8 mouse cellular contexts compared by ENCODE assay signal in the genomic region with DNA sequence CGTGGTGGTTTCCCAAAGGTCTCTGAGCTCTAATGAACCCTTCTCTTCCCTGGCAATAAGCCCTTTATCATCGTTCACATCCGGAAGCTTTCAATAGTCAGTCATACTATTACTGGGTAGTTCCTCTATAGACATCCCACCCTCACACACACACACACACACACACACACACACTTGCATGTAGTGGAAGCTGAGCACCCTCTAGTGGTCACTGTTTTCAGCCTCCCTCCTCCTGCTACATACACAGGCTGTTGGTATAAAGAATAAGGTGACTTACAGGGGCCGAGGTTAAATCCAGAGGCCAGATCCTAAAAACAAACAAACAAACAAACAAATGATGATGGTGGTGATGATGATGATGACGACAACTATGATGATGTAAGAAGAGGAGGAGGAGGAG.
A peak's percentile ranks its signal among the peaks of the same experiment; 100 is the strongest.
DNase-seq lines count a peak whose midpoint lies in the region; ATAC-seq and TF ChIP-seq lines count a peak whose summit lies in the region.

No protein-coding gene starts in this region.

- H3K27ac ChIP-seq in embryonic facial prominence, embryonic 14.5 days (replicated peaks; ENCODE audit: low read depth, low read length): no peak overlapping the region
- no peak overlapping the region for H3K27ac ChIP-seq in kidney, postnatal 0 days

- H3K4me1 ChIP-seq in embryonic facial prominence, embryonic 14.5 days (ENCODE audit: control insufficient read depth, insufficient read depth, low read length): no peaks in the 10 kb centered on the region; the same call in 1 of the 2 replicates
- H3K4me1 ChIP-seq in kidney, postnatal 0 days (replicated peaks; ENCODE audit: insufficient read depth, low read length): no peaks in the 10 kb centered on the region

- H3K27me3 ChIP-seq in embryonic facial prominence, embryonic 14.5 days (replicated peaks; ENCODE audit: control insufficient read depth, insufficient read depth, low read length): no peaks in the 10 kb centered on the region
- H3K27me3 ChIP-seq in kidney, postnatal 0 days (ENCODE audit: insufficient read depth, low read length): no peaks in the 10 kb centered on the region

- DNase-seq in adrenal gland, postnatal 10 days: peak; percentile 46
- DNase-seq in adrenal gland, postnatal 4 days (ENCODE audit: low spot score in 2 of 2): no peak
- DNase-seq in testis, postnatal 10 days (ENCODE audit: low spot score): peak; percentile 72
- DNase-seq in testis, postnatal 14 days (ENCODE audit: low spot score): no peak
- DNase-seq in embryonic facial prominence, embryonic 14.5 days (ENCODE audit: low spot score): peak; percentile 82
- peak; percentile 73 for DNase-seq in kidney, postnatal 0 days (ENCODE audit: low spot score)
- peak; percentile 4 for DNase-seq in lung, postnatal 25 days (ENCODE audit: low spot score)

- ATAC-seq in embryonic facial prominence, embryonic 14.5 days (ENCODE audit: low read depth): no peak
- ATAC-seq in kidney, postnatal 0 days (replicated peaks; ENCODE audit: low FRiP score, low read depth): peak; percentile 59; the same call in 1 of the 2 replicates
- ATAC-seq in megakaryocyte-erythroid progenitor cell, adult 5-6 weeks (replicated peaks; ENCODE audit: low FRiP score, low TSS enrichment, poor library complexity, severe bottlenecking): no peak

- H3K4me3 ChIP-seq in embryonic facial prominence, embryonic 14.5 days (ENCODE audit: low read depth, low read length): no peak overlapping the region
- H3K4me3 ChIP-seq in kidney, postnatal 0 days (replicated peaks; ENCODE audit: low read depth, low read length): no peak overlapping the region

- no peak overlapping the region for H3K9ac ChIP-seq in embryonic facial prominence, embryonic 14.5 days (ENCODE audit: low read depth, low read length)
- no peak overlapping the region for H3K9ac ChIP-seq in kidney, postnatal 0 days (ENCODE audit: low read depth, low read length)

- H3K9me3 ChIP-seq in embryonic facial prominence, embryonic 14.5 days (ENCODE audit: control insufficient read depth, low read length): no peaks in the 10 kb centered on the region
- no peaks in the 10 kb centered on the region for H3K9me3 ChIP-seq in kidney, postnatal 0 days (replicated peaks; ENCODE audit: low read length)

- WGBS in embryonic facial prominence, embryonic 14.5 days: 58% methylated on average over 5 of the region's 5 CpGs
- 51% methylated on average over 5 of the region's 5 CpGs for WGBS in kidney, postnatal 0 days

- H3K4me2 ChIP-seq in embryonic facial prominence, embryonic 14.5 days (ENCODE audit: low read depth, low read length): no peak overlapping the region
- H3K4me2 ChIP-seq in kidney, postnatal 0 days (ENCODE audit: low read length): no peak overlapping the region

- peak; percentile 96 for TF ChIP-seq CTCF in kidney, postnatal 0 days (IDR thresholded peaks at IDR 0.05; ENCODE audit: low read depth)

- no peaks in the 10 kb centered on the region for H3K36me3 ChIP-seq in embryonic facial prominence, embryonic 14.5 days (ENCODE audit: control insufficient read depth, insufficient read depth, low read length)
- no peaks in the 10 kb centered on the region for H3K36me3 ChIP-seq in kidney, postnatal 0 days (ENCODE audit: insufficient read depth, low read length)

Comparison
In these comparisons a context has a peak if more than half of its experiments do, and no peak if none do; other contexts are left out.
1. DNase-seq: peak in adrenal gland, postnatal 10 days (single experiment), testis, postnatal 10 days (single experiment), embryonic facial prominence, embryonic 14.5 days (single experiment), kidney, postnatal 0 days (single experiment) and lung, postnatal 25 days (single experiment); none in adrenal gland, postnatal 4 days (0 of 2) and testis, postnatal 14 days (single experiment).